Mouse (Mus musculus): ENCODE data around the gene Sec14l3. TPM values are rescaled to one million over a fixed set of nuclear protein-coding genes. Genes with fewer than 3 reads are reported as not detected.
"Not testable (repeated sequence)": the region's sequence is repeated elsewhere in the genome, so short reads cannot be mapped to it uniquely, and the experiment has no call there.

Sec14l3 gene
- polyA plus RNA-seq (2012; ENCODE audit: insufficient read depth, insufficient read length, missing spikeins), result not detected in 2 replicates

DNA sequence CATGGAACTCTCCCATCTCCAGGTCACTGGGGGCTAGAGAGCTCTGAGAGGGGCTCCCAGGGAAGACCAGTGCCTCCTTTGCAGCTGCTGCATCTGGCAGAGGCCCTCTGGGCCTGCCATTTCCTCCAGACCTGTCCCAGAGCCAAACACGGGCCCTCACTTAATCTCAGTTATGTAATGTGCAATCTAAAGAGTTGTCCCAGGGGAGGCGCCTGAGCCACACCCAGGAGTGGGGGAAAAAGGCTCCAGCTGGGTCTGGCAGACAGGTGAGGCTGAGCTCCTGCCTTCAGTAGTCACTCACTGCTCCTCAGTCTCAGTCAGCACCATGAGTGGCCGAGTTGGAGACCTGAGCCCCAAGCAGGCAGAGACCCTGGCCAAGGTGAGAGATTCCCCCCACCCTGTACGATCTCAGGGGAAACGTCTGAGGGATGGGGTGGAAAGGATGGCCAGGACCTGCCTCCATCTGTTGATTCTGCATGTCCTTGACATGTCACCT lies at the start of gene Sec14l3:
Gene Sec14l3, plus strand, starts transcription at position 215 of the 496 bp plus-strand sequence.
- Histone ChIP-seq H3K27ac (ENCODE audit: insufficient read depth, low read depth, low read length) (no peak within 1 kb of the TSS), H3K4me3 (ENCODE audit: insufficient read depth, low read length) (no peak within 1 kb of the TSS), H3K4me1 (ENCODE audit: control insufficient read depth, insufficient read depth, low read length) (no peaks in the 10 kb centered on the region)
- no peak for TF ChIP-seq CTCF (IDR thresholded peaks at IDR 0.05; ENCODE audit: low read depth, low read length)

DNA sequence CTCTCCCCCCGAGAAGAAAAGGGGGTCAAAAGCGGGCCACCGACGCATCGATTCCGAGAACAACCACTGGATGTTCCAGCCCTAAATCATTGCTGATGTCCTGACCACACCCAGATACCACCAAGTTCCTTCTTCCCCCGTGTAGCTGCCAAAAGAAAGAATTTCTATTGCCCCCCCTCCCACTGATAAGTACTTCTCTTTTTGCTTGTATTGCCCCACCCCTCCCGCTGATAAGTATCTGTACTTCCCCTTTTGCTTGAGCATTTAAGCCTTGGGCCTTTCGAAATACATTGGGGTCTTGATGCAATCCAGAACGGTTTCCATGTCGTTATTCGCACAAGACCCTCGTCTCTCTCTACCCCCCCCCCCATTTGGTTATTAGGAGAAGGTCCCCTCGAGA lies 48.8 kb upstream of the Sec14l3 start:
- not testable (repeated sequence) for H3K27ac ChIP-seq (ENCODE audit: insufficient read depth, low read depth, low read length); H3K4me3 ChIP-seq (ENCODE audit: insufficient read depth, low read length); H3K4me1 ChIP-seq (ENCODE audit: control insufficient read depth, insufficient read depth, low read length)

DNA sequence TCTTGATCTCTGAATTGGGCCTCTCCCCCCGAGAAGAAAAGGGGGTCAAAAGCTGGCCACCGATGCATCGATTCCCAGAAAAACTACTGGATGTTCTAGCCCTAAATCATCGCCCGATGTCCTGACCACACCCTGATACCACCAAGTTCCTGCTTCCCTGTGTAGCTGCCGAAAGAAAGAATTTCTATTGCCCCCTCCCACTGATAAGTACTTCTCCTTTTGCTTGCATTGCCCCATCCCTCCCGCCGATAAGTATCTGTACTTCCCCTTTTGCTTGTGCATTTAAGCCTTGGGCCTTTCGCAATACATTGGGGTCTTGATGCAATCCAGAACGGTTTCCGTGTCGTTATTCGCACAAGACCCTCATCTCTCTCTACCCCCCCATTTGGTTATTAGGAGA lies 42.5 kb upstream of the Sec14l3 start:
- not testable (repeated sequence) for H3K4me1 ChIP-seq (ENCODE audit: control insufficient read depth, insufficient read depth, low read length); H3K4me3 ChIP-seq (ENCODE audit: insufficient read depth, low read length)

DNA sequence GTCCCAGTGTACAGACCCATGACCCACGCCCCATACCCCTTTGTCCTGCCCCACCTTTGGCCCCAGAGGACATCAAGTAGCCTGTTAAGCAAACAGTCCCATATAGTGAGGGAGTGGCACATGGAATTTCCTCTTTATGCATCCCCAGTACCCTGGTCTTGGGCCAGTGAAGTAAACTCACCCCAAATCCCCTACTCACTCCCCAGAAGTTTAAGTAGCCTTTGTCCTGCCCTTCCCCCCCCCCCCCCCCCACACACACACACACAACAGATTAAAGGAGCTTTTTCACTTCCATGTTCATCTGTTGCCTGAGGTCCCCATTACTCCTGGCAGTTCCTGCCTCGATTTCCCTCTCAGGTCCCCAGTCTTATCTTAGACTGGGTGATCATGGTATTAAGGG lies 41.3 kb upstream of the Sec14l3 start:
- Histone ChIP-seq H3K4me3 (ENCODE audit: insufficient read depth, low read length) (no peak overlapping the region), H3K4me1 (ENCODE audit: control insufficient read depth, insufficient read depth, low read length) (no peaks in the 10 kb centered on the region), H3K27ac (ENCODE audit: insufficient read depth, low read depth, low read length) (no peak overlapping the region)
- TF ChIP-seq CTCF (IDR thresholded peaks at IDR 0.05; ENCODE audit: low read depth, low read length) (no peak), POLR2A (IDR thresholded peaks at IDR 0.05; ENCODE audit: borderline replicate concordance, low read depth, low read length) (no peak)

More for the DNA sequence above, 42.5 kb upstream of the Sec14l3 start:
- not testable (repeated sequence) for H3K27ac ChIP-seq (ENCODE audit: insufficient read depth, low read depth, low read length)

DNA sequence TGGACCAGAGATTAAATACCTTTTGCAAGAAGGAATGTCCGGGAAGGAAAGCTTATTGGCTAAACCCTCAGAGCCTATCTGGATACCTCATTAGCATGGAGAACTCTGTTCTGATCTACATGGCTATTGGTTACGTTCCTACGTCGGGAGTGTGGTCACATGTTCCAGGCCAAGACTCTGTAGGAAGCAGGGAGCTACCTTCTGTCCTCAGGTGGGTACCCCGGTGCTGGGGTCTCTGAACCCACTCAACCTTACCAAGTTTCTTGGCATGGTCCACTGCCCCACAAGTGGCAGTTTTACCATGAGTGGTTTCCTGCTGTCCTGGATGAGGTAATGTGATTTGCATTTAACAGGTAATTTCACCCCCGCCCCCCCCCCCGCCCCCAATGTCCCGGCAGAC lies 37.6 kb upstream of the Sec14l3 start:
- Histone ChIP-seq H3K4me3 (ENCODE audit: insufficient read depth, low read length) (no peak overlapping the region), H3K4me1 (ENCODE audit: control insufficient read depth, insufficient read depth, low read length) (no peaks in the 10 kb centered on the region), H3K27ac (ENCODE audit: insufficient read depth, low read depth, low read length) (no peak overlapping the region)
- no peak for TF ChIP-seq CTCF (IDR thresholded peaks at IDR 0.05; ENCODE audit: low read depth, low read length)
- no peak for TF ChIP-seq POLR2A (IDR thresholded peaks at IDR 0.05; ENCODE audit: borderline replicate concordance, low read depth, low read length)

DNA sequence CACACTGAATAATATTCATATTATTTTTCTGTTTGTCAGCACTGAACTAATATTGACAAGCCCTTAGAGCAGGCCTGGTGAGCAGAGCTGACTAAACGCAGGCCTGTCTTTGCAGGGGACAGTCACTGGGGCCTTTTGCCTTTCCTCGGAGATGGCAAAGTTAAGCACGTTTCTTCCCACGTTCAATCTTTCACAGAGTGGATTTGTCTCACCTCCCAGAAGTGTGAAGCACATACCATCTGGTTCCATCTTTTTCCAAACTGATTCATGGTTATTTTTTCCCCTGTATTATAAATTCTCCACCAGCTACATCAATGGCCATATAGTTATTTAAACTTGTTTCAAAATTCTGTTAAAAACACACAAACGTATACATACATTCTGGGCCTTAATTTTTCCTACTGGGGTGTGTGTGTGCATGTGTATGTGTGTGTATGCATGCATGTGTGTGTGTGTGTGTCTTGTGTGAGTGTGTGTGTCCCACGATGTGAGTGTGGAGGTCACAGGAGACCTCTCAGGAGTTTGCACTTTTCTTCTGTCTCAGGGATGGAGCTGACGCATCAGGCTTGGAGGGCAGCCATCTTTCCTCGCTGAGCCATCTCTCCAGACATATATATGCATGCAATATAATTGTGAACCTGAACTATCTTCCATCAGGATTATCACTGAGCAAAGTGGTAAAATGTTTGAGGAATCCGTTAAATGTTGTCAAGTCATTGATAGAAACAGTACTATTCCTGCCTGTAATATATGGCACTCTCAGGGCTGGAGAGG lies 36.9 kb upstream of the Sec14l3 start:
- H3K27ac ChIP-seq (ENCODE audit: insufficient read depth, low read depth, low read length), result no peak overlapping the region

DNA sequence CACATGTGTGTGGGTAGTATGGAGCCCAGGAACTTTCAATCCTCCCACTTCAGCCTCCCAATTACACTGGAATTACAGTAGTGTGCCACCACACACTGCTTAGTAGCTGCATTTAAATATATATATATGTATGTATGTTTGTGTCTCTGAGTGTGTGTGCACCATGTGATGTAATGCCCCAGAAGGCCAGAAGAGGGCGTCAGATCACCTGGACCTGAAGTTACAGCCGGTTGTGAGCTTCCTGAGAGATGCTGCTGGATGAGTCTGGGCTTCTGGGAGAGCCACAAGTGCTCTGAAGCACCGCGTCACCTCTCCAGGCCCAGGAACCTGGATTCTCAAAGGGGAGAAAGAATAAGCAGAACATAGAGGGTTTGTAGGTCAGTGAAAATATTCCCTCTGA lies 35.3 kb upstream of the Sec14l3 start:
- H3K4me3 ChIP-seq (ENCODE audit: insufficient read depth, low read length), result no peak overlapping the region
- no peak for TF ChIP-seq CTCF (IDR thresholded peaks at IDR 0.05; ENCODE audit: low read depth, low read length)
- TF ChIP-seq POLR2A (IDR thresholded peaks at IDR 0.05; ENCODE audit: borderline replicate concordance, low read depth, low read length), result no peak
- no peak overlapping the region for H3K27ac ChIP-seq (ENCODE audit: insufficient read depth, low read depth, low read length)
- 0 out of 2 replicates have a peak, but pooled peaks cover 2% of the 10 kb centered on the region for H3K4me1 ChIP-seq (ENCODE audit: control insufficient read depth, insufficient read depth, low read length)

More for the DNA sequence above, 36.9 kb upstream of the Sec14l3 start:
- TF ChIP-seq CTCF (IDR thresholded peaks at IDR 0.05; ENCODE audit: low read depth, low read length) (no peak), POLR2A (IDR thresholded peaks at IDR 0.05; ENCODE audit: borderline replicate concordance, low read depth, low read length) (no peak)
- H3K4me3 ChIP-seq (ENCODE audit: insufficient read depth, low read length), result no peak overlapping the region
- H3K4me1 ChIP-seq (ENCODE audit: control insufficient read depth, insufficient read depth, low read length), result no peaks in the 10 kb centered on the region

DNA sequence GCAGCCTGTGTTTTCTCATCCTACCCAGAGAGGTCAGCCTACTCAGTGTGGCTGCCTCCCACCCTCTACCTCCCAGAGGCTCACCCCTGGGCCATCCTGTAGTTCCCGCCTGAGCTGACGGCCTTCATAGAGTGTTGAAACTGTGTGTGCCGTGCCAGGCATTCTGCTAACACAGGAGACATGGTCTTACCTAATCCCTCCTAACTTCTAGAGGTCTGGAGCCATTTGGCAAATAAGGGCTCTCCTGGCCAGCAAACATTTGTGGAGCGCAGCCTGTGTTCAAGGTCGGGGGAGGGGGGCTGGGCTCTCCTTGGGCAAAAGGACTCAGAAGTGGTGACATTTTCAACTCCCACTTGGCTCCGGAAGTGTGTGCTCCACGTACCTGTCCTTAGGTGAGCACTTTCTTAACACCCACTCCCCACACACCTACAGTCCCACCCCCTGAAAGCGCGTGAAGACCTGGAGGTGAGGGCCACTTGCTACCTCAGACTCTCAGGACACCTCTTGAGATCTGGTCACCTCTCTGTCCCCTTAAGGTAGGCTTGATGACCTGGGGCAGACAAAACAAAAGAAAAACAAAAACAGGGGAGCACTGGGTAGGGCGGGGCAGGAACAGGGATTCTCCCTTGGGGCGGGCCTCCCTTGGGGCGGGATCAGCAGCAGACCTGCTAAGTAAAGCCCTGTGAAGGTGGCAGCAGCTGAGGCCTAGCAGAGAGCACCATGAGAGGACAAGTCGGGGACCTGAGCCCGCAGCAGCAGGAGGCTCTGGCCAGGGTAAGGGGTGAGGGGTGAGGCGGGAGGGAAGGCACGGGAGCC lies 33.3 kb upstream of the Sec14l3 start, which contains the start of gene Sec14l4:
Gene Sec14l4, plus strand, starts transcription at position 337 of the 816 bp plus-strand sequence.
- no peak within 1 kb of the TSS for H3K4me3 ChIP-seq (ENCODE audit: insufficient read depth, low read length)
- 0 out of 2 replicates have a peak, but pooled peaks cover 2% of the 10 kb centered on the region for H3K4me1 ChIP-seq (ENCODE audit: control insufficient read depth, insufficient read depth, low read length)

DNA sequence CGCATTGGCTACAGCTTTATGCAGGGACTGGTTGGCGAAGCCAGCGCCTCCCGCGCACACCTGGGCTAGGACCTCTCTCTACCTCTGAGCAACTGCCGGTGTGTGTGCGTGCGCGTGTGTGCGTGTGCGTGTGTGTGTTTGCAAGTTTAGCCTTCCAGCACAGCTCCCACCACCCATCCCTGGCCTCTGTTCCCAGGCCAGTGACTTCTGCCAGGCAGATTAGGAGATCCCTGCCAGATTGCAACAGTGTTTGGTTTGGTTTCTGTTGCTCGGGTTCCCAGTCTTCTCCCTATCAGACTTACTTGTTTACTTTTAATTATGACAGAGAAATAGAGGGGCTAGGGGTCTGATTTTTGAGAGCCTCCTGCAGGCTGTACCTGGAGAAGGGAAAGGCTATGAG lies 32.7 kb upstream of the Sec14l3 start:
- Histone ChIP-seq H3K4me1 (ENCODE audit: control insufficient read depth, insufficient read depth, low read length) (0 out of 2 replicates have a peak, but pooled peaks cover 2% of the 10 kb centered on the region), H3K4me3 (ENCODE audit: insufficient read depth, low read length) (no peak overlapping the region), H3K27ac (ENCODE audit: insufficient read depth, low read depth, low read length) (no peak overlapping the region)
- no peak for TF ChIP-seq CTCF (IDR thresholded peaks at IDR 0.05; ENCODE audit: low read depth, low read length)

More for the DNA sequence above, 33.3 kb upstream of the Sec14l3 start, which contains the start of gene Sec14l4:
- no peak within 1 kb of the TSS for H3K27ac ChIP-seq (ENCODE audit: insufficient read depth, low read depth, low read length)
- TF ChIP-seq CTCF (IDR thresholded peaks at IDR 0.05; ENCODE audit: low read depth, low read length), result no peak
- TF ChIP-seq POLR2A (IDR thresholded peaks at IDR 0.05; ENCODE audit: borderline replicate concordance, low read depth, low read length), result no peak

DNA sequence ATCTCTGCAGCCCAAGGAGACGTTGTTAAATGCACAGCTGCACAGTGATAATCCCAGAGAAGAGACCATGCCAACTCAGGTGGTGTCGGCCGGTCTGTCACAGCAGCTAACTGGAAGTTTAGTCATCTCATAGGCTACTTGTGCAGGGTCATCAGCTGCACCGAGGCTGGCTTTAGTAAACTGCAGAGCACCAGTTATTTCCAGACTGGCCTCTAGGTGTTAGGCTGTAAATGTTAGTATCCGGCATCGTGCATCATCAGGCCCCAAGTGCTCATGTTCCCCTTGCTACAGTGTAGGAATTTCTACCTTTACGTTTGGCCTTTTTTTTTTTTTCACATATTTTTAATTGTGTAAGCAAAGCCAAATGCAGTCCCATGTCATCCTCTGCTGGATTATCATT lies 31.2 kb upstream of the Sec14l3 start:
- H3K4me1 ChIP-seq (ENCODE audit: control insufficient read depth, insufficient read depth, low read length), result 0 out of 2 replicates have a peak, but pooled peaks cover 2% of the 10 kb centered on the region
- no peak for TF ChIP-seq POLR2A (IDR thresholded peaks at IDR 0.05; ENCODE audit: borderline replicate concordance, low read depth, low read length)
- no peak for TF ChIP-seq CTCF (IDR thresholded peaks at IDR 0.05; ENCODE audit: low read depth, low read length)
- no peak overlapping the region for H3K27ac ChIP-seq (ENCODE audit: insufficient read depth, low read depth, low read length)
- no peak overlapping the region for H3K4me3 ChIP-seq (ENCODE audit: insufficient read depth, low read length)
